Mouse (Mus musculus) MEL (cell line): ENCODE measurements at regions not wholly inside any gene's neighbourhood (a gene's known extent, or its start where the extent isn't known, plus 50 kb on each side); places are given as distances from the start of the nearest gene placed in this dataset.

Experiments used
- DNase-seq: peaks from one replicate; pipeline ENCODE4 v3.0.0; 2011; ENCODE audit warnings: low read depth, low spot score
- H3K27ac ChIP-seq: 2 replicates; pipeline ENCODE4 v1.5.1; 2012; ENCODE audit warnings: low read depth, mild to moderate bottlenecking, control low read depth, low read length, moderate library complexity; ENCODE audit not compliant: control insufficient read depth
- H3K27me3 ChIP-seq, 2 experiments: fragments of 150-350 bp in 1 of 2; sonication (generic) in 1 of 2; 2 replicates each; pipeline ENCODE4 v1.6.1; 2012; ENCODE audit warnings: low read length in 2 of 2, mild to moderate bottlenecking in 2 of 2, improper control_type of control experiment in 1 of 2, moderate library complexity in 1 of 2; ENCODE audit not compliant: insufficient read depth in 2 of 2, control insufficient read depth in 1 of 2
- H3K36me3 ChIP-seq, 2 experiments: 2 replicates each; pipeline ENCODE4 v1.6.1; 2012 to 2014; ENCODE audit warnings: low read length in 2 of 2, improper control_type of control experiment in 1 of 2, inconsistent platforms in 1 of 2, mild to moderate bottlenecking in 1 of 2; ENCODE audit not compliant: insufficient read depth in 2 of 2, control insufficient read depth in 1 of 2
- H3K4me1 ChIP-seq, 2 experiments: fragments of 150-350 bp in 1 of 2; sonication (generic) in 1 of 2; 2 replicates each; pipeline ENCODE4 v1.6.1; 2012; ENCODE audit warnings: low read length in 2 of 2, improper control_type of control experiment in 1 of 2, mild to moderate bottlenecking in 1 of 2; ENCODE audit not compliant: insufficient read depth in 2 of 2, control insufficient read depth in 1 of 2
- H3K4me3 ChIP-seq, 2 experiments: fragments of 150-350 bp in 1 of 2; sonication (generic) in 1 of 2; 2 replicates each; pipeline ENCODE4 v1.5.1; 2012; ENCODE audit warnings: low read depth in 2 of 2, low read length in 2 of 2, mild to moderate bottlenecking in 2 of 2, moderate library complexity in 2 of 2, control low read depth in 1 of 2, improper control_type of control experiment in 1 of 2; ENCODE audit not compliant: control insufficient read depth in 1 of 2, insufficient read depth in 1 of 2
- H3K79me2 ChIP-seq: 2 replicates; pipeline ENCODE4 v1.6.1; 2012; ENCODE audit warnings: mild to moderate bottlenecking, low read length, moderate library complexity; ENCODE audit not compliant: control insufficient read depth, poor library complexity, insufficient read depth
- H3K9ac ChIP-seq: 2 replicates; pipeline ENCODE4 v1.6.1; 2012; ENCODE audit warnings: low read depth, mild to moderate bottlenecking, control low read depth, low read length, moderate library complexity; ENCODE audit not compliant: control insufficient read depth, poor library complexity, severe bottlenecking
- H3K9me3 ChIP-seq: fragments of 150-350 bp; sonication (generic); replicated peaks from 2 replicates; pipeline ENCODE4 v1.6.1; 2012; ENCODE audit warnings: mild to moderate bottlenecking, low read length, improper control_type of control experiment, moderate library complexity; ENCODE audit not compliant: insufficient read depth
- CHD2 ChIP-seq: IDR thresholded peaks from 2 replicates; pipeline ENCODE4 v1.6.1; 2011; ENCODE audit warnings: low read length, improper control_type of control experiment
- CTCF ChIP-seq, 3 experiments: IDR thresholded peaks in 2 of 3; conservative IDR thresholded peaks in 1 of 3; 2 replicates each; pipeline ENCODE4 v1.5.1; 2011 to 2012; ENCODE audit warnings: low read length in 3 of 3, low read depth in 2 of 3, mild to moderate bottlenecking in 2 of 3, improper control_type of control experiment in 1 of 3, inconsistent platforms in 1 of 3, mixed read lengths in 1 of 3, moderate library complexity in 1 of 3; ENCODE audit not compliant: control insufficient read depth in 1 of 3, insufficient read depth in 1 of 3, poor library complexity in 1 of 3, severe bottlenecking in 1 of 3
- EP300 ChIP-seq, 2 experiments: IDR thresholded peaks; 2 replicates each; pipeline ENCODE4 v1.6.1; 2011; ENCODE audit warnings: improper control_type of control experiment in 2 of 2, low read length in 2 of 2, low read depth in 1 of 2, mild to moderate bottlenecking in 1 of 2
- ETS1 ChIP-seq: IDR thresholded peaks from 2 replicates; pipeline ENCODE4 v1.6.1; 2012; ENCODE audit warnings: low read depth, mild to moderate bottlenecking, inconsistent platforms, low read length, improper control_type of control experiment, moderate library complexity
- HCFC1 ChIP-seq: IDR thresholded peaks from 2 replicates; pipeline ENCODE4 v1.6.1; 2012; ENCODE audit warnings: low read depth, mild to moderate bottlenecking, inconsistent platforms, low read length, improper control_type of control experiment, moderate library complexity
- KAT2A ChIP-seq: conservative IDR thresholded peaks from 2 replicates; pipeline ENCODE4 v1.6.1; 2012; ENCODE audit warnings: low read depth, low read length, improper control_type of control experiment, inconsistent platforms
- MXI1 ChIP-seq: IDR thresholded peaks from 2 replicates; pipeline ENCODE4 v1.6.1; 2011; ENCODE audit warnings: mild to moderate bottlenecking, low read depth, low read length, improper control_type of control experiment
- MYC ChIP-seq: IDR thresholded peaks from 2 replicates; pipeline ENCODE4 v1.6.1; 2011; ENCODE audit warnings: low read depth, mild to moderate bottlenecking, low read length, improper control_type of control experiment, moderate library complexity
- NRF1 ChIP-seq: IDR thresholded peaks from 2 replicates; pipeline ENCODE4 v1.6.1; 2014; ENCODE audit warnings: low read depth, mild to moderate bottlenecking, inconsistent platforms, low read length, improper control_type of control experiment, moderate library complexity; ENCODE audit not compliant: poor library complexity, insufficient read depth, severe bottlenecking
- POLR2AphosphoS5 ChIP-seq: IDR thresholded peaks from 2 replicates; pipeline ENCODE4 v1.6.1; 2012; ENCODE audit warnings: low read depth, borderline replicate concordance, mild to moderate bottlenecking, inconsistent platforms, low read length, moderate library complexity, mixed read lengths
- RAD21 ChIP-seq: IDR thresholded peaks from 2 replicates; pipeline ENCODE4 v1.6.1; 2011; ENCODE audit warnings: mild to moderate bottlenecking, low read depth, low read length, improper control_type of control experiment
- RCOR1 ChIP-seq: IDR thresholded peaks from 2 replicates; pipeline ENCODE4 v1.6.1; 2012; ENCODE audit warnings: low read depth, mild to moderate bottlenecking, inconsistent platforms, low read length, improper control_type of control experiment
- SMC3 ChIP-seq: IDR thresholded peaks from 2 replicates; pipeline ENCODE4 v1.6.1; 2011; ENCODE audit warnings: low read depth, low read length, improper control_type of control experiment
- TAL1 ChIP-seq: IDR thresholded peaks from 2 replicates; pipeline ENCODE4 v1.6.1; 2012; ENCODE audit warnings: mild to moderate bottlenecking, inconsistent platforms, low read length, moderate library complexity, mixed read lengths
- TBP ChIP-seq: IDR thresholded peaks from 2 replicates; pipeline ENCODE4 v1.8.0; 2011; ENCODE audit warnings: low read depth, low read length, improper control_type of control experiment
- USF1 ChIP-seq: IDR thresholded peaks from 2 replicates; pipeline ENCODE4 v1.6.1; 2014; ENCODE audit warnings: low read depth, mild to moderate bottlenecking, inconsistent platforms, low read length, improper control_type of control experiment, moderate library complexity
- ZC3H11A ChIP-seq: IDR thresholded peaks from 2 replicates; pipeline ENCODE4 v1.6.1; 2012; ENCODE audit warnings: low read depth, mild to moderate bottlenecking, inconsistent platforms, low read length, improper control_type of control experiment
- ZKSCAN1 ChIP-seq: IDR thresholded peaks from 2 replicates; pipeline ENCODE4 v1.6.1; 2012; ENCODE audit warnings: low read depth, mild to moderate bottlenecking, inconsistent platforms, low read length, improper control_type of control experiment, moderate library complexity
- ZMIZ1 ChIP-seq: IDR thresholded peaks from 2 replicates; pipeline ENCODE4 v1.6.1; 2012; ENCODE audit warnings: low read depth, mild to moderate bottlenecking, inconsistent platforms, low read length, improper control_type of control experiment, moderate library complexity
- ZNF384 ChIP-seq: IDR thresholded peaks from 2 replicates; pipeline ENCODE4 v1.6.1; 2012; ENCODE audit warnings: low read depth, mild to moderate bottlenecking, inconsistent platforms, low read length, improper control_type of control experiment

DNA sequence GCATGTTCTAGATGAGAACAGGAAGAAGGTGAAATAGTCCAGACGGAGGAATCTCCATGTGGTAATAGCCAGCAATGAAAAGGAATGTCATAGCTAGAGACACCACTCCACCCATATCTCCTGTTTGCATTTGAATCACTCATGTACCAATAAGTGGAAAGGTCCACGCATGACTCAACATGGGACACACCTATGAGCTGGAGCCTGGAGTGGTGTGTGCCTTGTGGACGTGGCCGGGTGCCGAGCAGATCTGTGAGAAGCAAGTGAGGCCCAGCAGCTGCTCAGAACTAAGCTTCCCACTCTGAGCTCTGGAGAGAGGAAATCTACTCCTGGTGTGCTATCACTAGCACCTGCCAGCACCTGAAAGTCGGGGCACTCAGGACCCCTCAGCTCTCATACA is 116.4 kb upstream of the Xylt1 start:
- no peaks in the 10 kb centered on the region for H3K9me3 ChIP-seq
- no peak for DNase-seq
- H3K36me3 ChIP-seq, result no peaks in the 10 kb centered on the region
- H3K27ac ChIP-seq, result no peak overlapping the region
- H3K27me3 ChIP-seq, result no peaks in the 10 kb centered on the region
- H3K4me1 ChIP-seq, result no peaks in the 10 kb centered on the region
- no peaks in the 10 kb centered on the region for H3K79me2 ChIP-seq
- no peak overlapping the region for H3K9ac ChIP-seq
- TF ChIP-seq ZC3H11A (no peak), ZKSCAN1 (no peak), ETS1 (no peak)
- TF ChIP-seq, all 39 proteins: peak for 0
- H3K4me3 ChIP-seq, result no peak overlapping the region

GRCm38 (mm10) chr7:117268096-117268495 is 112.7 kb upstream of the Xylt1 start:
- Histone ChIP-seq H3K27me3 (no peaks in the 10 kb centered on the region), H3K27ac (no peak overlapping the region), H3K4me1 (no peaks in the 10 kb centered on the region), H3K4me3 (no peak overlapping the region), H3K9ac (no peak overlapping the region), H3K79me2 (no peaks in the 10 kb centered on the region), H3K36me3 (no peaks in the 10 kb centered on the region)
- no peak for TF ChIP-seq TAL1
- TF ChIP-seq POLR2AphosphoS5, result no peak
- no peak for TF ChIP-seq MYC
- no peak for TF ChIP-seq USF1
- no peak for TF ChIP-seq NRF1
- TF ChIP-seq RCOR1, result no peak
- TF ChIP-seq CHD2, result no peak
- TF ChIP-seq HCFC1, result no peak
- no peak for TF ChIP-seq KAT2A
- no peak for TF ChIP-seq RAD21
- TF ChIP-seq, all 39 proteins: peak for 0
- DNase-seq, result no peak
- H3K9me3 ChIP-seq, result no peaks in the 10 kb centered on the region

DNA sequence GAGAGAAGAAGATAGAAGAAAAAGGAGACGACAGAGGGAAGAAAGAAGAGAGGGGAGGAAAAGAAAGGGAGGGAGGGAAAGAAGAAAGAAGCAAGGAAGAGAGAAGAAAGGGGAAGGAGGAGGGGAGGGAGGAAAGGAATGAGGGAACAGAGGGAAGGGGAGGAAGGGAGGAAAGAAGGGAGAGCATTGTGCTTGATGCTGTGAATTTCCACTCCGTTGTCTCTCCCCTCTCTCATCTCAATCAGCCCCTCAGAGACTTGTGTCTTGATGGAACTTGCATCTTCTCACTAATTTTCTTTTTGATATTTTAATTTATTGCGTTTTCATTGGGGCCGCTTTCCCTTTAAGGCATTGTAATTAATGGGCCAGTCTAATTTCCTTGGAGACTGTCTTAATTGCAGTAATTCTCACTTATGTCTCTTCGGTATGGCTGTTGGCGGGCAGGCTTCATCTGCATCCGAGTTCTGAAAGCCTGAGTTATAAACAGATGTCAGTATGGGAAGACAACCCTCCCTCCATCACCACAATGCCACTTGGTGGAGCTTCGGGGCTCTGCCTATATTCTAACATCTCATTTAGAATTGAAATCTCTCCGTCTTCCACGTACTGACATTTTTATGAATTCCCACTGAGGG is 111.4 kb upstream of the Xylt1 start:
- Histone ChIP-seq H3K36me3 (no peaks in the 10 kb centered on the region), H3K27me3 (no peaks in the 10 kb centered on the region), H3K4me1 (no peaks in the 10 kb centered on the region), H3K27ac (no peak overlapping the region), H3K79me2 (no peaks in the 10 kb centered on the region), H3K9ac (no peak overlapping the region), H3K4me3 (no peak overlapping the region), H3K9me3 (no peaks in the 10 kb centered on the region)
- no peak for TF ChIP-seq SMC3
- TF ChIP-seq POLR2AphosphoS5, result no peak
- no peak for TF ChIP-seq CTCF (IDR thresholded peaks at IDR 0.05 in 2 of 3, conservative IDR thresholded peaks at IDR 0.05 in 1 of 3; ENCODE audit: control insufficient read depth in 1 of 3, insufficient read depth in 1 of 3, low read depth in 2 of 3, low read length in 3 of 3, poor library complexity in 1 of 3, severe bottlenecking in 1 of 3)
- TF ChIP-seq EP300 (IDR thresholded peaks at IDR 0.05; ENCODE audit: low read depth in 1 of 2, low read length in 2 of 2), result no peak
- TF ChIP-seq TBP, result no peak
- TF ChIP-seq ZMIZ1, result no peak
- no peak for TF ChIP-seq ZNF384
- no peak for TF ChIP-seq ZC3H11A
- TF ChIP-seq MXI1, result no peak
- no peak for DNase-seq
